Comparison of ENCODE assay signal across 8 mouse cellular contexts in genomic region chr19:8723574-8724346, GRCm38 (mm10). TPM values are rescaled to one million over a fixed set of nuclear protein-coding genes. Genes with fewer than 3 reads are reported as not detected.
DNase-seq lines count a peak whose midpoint lies in the region; ATAC-seq lines count a peak whose summit lies in the region.

No protein-coding gene starts in this region.

- peaks cover 18% of the 10 kb centered on the region for H3K4me1 ChIP-seq in lung, embryonic 16.5 days (replicated peaks; ENCODE audit: control insufficient read depth, insufficient read depth, low read length)
- H3K4me1 ChIP-seq in heart, embryonic 16.5 days (ENCODE audit: control insufficient read depth, insufficient read depth, low read length) = peaks cover 23% of the 10 kb centered on the region
- peaks cover 31% of the 10 kb centered on the region for H3K4me1 ChIP-seq in liver, embryonic 16.5 days (ENCODE audit: control insufficient read depth, low read depth, low read length)

- H3K27ac ChIP-seq in lung, embryonic 16.5 days (ENCODE audit: low read length) = peak overlapping the region; percentile 90
- peak overlapping the region; percentile 90 for H3K27ac ChIP-seq in heart, embryonic 16.5 days (ENCODE audit: low read length)
- H3K27ac ChIP-seq in liver, embryonic 16.5 days (ENCODE audit: low read length) = peak overlapping the region; percentile 100

- peaks cover 24% of the 10 kb centered on the region for H3K36me3 ChIP-seq in lung, embryonic 16.5 days (ENCODE audit: control insufficient read depth, insufficient read depth, low read length)
- peaks cover 27% of the 10 kb centered on the region for H3K36me3 ChIP-seq in heart, embryonic 16.5 days (ENCODE audit: control insufficient read depth, insufficient read depth)
- peaks cover 30% of the 10 kb centered on the region for H3K36me3 ChIP-seq in liver, embryonic 16.5 days (ENCODE audit: control insufficient read depth, insufficient read depth)

- H3K9ac ChIP-seq in lung, embryonic 16.5 days (ENCODE audit: low read length) = peak overlapping the region; percentile 98
- H3K9ac ChIP-seq in heart, embryonic 16.5 days (ENCODE audit: low read length) = peak overlapping the region; percentile 87
- H3K9ac ChIP-seq in liver, embryonic 16.5 days (ENCODE audit: low read depth, low read length) = peak overlapping the region; percentile 72

- H3K9me3 ChIP-seq in lung, embryonic 16.5 days (ENCODE audit: control insufficient read depth, low read length) = no peaks in the 10 kb centered on the region
- no peaks in the 10 kb centered on the region for H3K9me3 ChIP-seq in heart, embryonic 16.5 days (replicated peaks; ENCODE audit: control insufficient read depth, low read length)
- H3K9me3 ChIP-seq in liver, embryonic 16.5 days (replicated peaks; ENCODE audit: control insufficient read depth, low read length) = no peaks in the 10 kb centered on the region

- WGBS in lung, embryonic 16.5 days = under 1% methylated on average over 20 of the region's 20 CpGs
- WGBS in heart, embryonic 16.5 days = 0% methylated on average over 20 of the region's 20 CpGs
- under 1% methylated on average over 20 of the region's 20 CpGs for WGBS in liver, embryonic 16.5 days (ENCODE audit: insufficient replicate concordance)

- ATAC-seq in lung, embryonic 16.5 days (ENCODE audit: low read depth) = no peak
- ATAC-seq in heart, embryonic 16.5 days (replicated peaks; ENCODE audit: extremely low read depth, insufficient read depth, low FRiP score) = no peak
- ATAC-seq in liver, embryonic 16.5 days (ENCODE audit: low read depth) = no peak

- DNase-seq in lung, adult 18-20 months = no peak
- DNase-seq in embryo, embryonic 10.5 days (ENCODE audit: low spot score) = peak; percentile 59
- DNase-seq in urinary bladder, adult 18-20 months (ENCODE audit: low spot score in 2 of 2) = no peak
- DNase-seq in right cerebral cortex, adult 18-20 months = no peak
- DNase-seq in yolk sac, embryonic 10.5 days (ENCODE audit: low spot score) = no peak

- H3K4me2 ChIP-seq in lung, embryonic 16.5 days (ENCODE audit: low read depth, low read length) = peak overlapping the region; percentile 81
- H3K4me2 ChIP-seq in heart, embryonic 16.5 days (ENCODE audit: low read depth, low read length) = peak overlapping the region; percentile 80
- H3K4me2 ChIP-seq in liver, embryonic 16.5 days (ENCODE audit: low read depth, low read length) = peak overlapping the region; percentile 86

- H3K4me3 ChIP-seq in lung, embryonic 16.5 days (ENCODE audit: low read length) = peak overlapping the region; percentile 95
- H3K4me3 ChIP-seq in heart, embryonic 16.5 days (ENCODE audit: low read length) = peak overlapping the region; percentile 76
- peak overlapping the region; percentile 70 for H3K4me3 ChIP-seq in liver, embryonic 16.5 days (ENCODE audit: low read depth, low read length)

- H3K27me3 ChIP-seq in lung, embryonic 16.5 days (ENCODE audit: control insufficient read depth, insufficient read depth, low read depth, low read length) = no peaks in the 10 kb centered on the region
- H3K27me3 ChIP-seq in heart, embryonic 16.5 days (ENCODE audit: control insufficient read depth, insufficient read depth, low read length) = no peaks in the 10 kb centered on the region
- H3K27me3 ChIP-seq in liver, embryonic 16.5 days (ENCODE audit: control insufficient read depth, insufficient read depth, low read depth, low read length) = no peaks in the 10 kb centered on the region

RNA-seq across cellular contexts. Expression of gene Slc3a2, which starts 0.6 kb away (rescaled TPM):
- 77.0 and 78.8 TPM in 2 replicates for polyA plus RNA-seq in lung, embryonic 16.5 days (2015; fragmentation: Nextera tagmentation; extraction: Ambion mirVana)
- 66.4 and 68.8 TPM in 2 replicates for polyA plus RNA-seq in heart, embryonic 16.5 days (2015; fragmentation: Nextera tagmentation; extraction: Ambion mirVana)
- polyA plus RNA-seq in liver, embryonic 16.5 days (2015; fragmentation: Nextera tagmentation; extraction: Ambion mirVana) = 133 and 137 TPM in 2 replicates

RNA-seq across cellular contexts. Expression of gene Wdr74, which starts 11.9 kb away (rescaled TPM):
- 75.5 and 78.9 TPM in 2 replicates for polyA plus RNA-seq in lung, embryonic 16.5 days (2015; fragmentation: Nextera tagmentation; extraction: Ambion mirVana)
- 53.5 and 54.9 TPM in 2 replicates for polyA plus RNA-seq in heart, embryonic 16.5 days (2015; fragmentation: Nextera tagmentation; extraction: Ambion mirVana)
- polyA plus RNA-seq in liver, embryonic 16.5 days (2015; fragmentation: Nextera tagmentation; extraction: Ambion mirVana) = 40.0 and 48.3 TPM in 2 replicates

RNA-seq across cellular contexts. Expression of gene 1700092M07Rik, which starts 16.8 kb away (rescaled TPM):
- 0.83 and 2.7 TPM in 2 replicates for polyA plus RNA-seq in lung, embryonic 16.5 days (2015; fragmentation: Nextera tagmentation; extraction: Ambion mirVana)
- polyA plus RNA-seq in heart, embryonic 16.5 days (2015; fragmentation: Nextera tagmentation; extraction: Ambion mirVana) = 0.63 and 0.74 TPM in 2 replicates
- 0.45 and 0.63 TPM in 2 replicates for polyA plus RNA-seq in liver, embryonic 16.5 days (2015; fragmentation: Nextera tagmentation; extraction: Ambion mirVana)

RNA-seq across cellular contexts. Expression of gene Stx5a, which starts 17.5 kb away (rescaled TPM):
- 162 and 174 TPM in 2 replicates for polyA plus RNA-seq in lung, embryonic 16.5 days (2015; fragmentation: Nextera tagmentation; extraction: Ambion mirVana)
- polyA plus RNA-seq in heart, embryonic 16.5 days (2015; fragmentation: Nextera tagmentation; extraction: Ambion mirVana) = 91.5 and 91.7 TPM in 2 replicates
- polyA plus RNA-seq in liver, embryonic 16.5 days (2015; fragmentation: Nextera tagmentation; extraction: Ambion mirVana) = 57.8 and 59.8 TPM in 2 replicates

RNA-seq across cellular contexts. Expression of gene Nxf1, which starts 33.1 kb away (rescaled TPM):
- polyA plus RNA-seq in lung, embryonic 16.5 days (2015; fragmentation: Nextera tagmentation; extraction: Ambion mirVana) = 186 and 190 TPM in 2 replicates
- polyA plus RNA-seq in heart, embryonic 16.5 days (2015; fragmentation: Nextera tagmentation; extraction: Ambion mirVana) = 134 and 145 TPM in 2 replicates
- 77.8 and 87.7 TPM in 2 replicates for polyA plus RNA-seq in liver, embryonic 16.5 days (2015; fragmentation: Nextera tagmentation; extraction: Ambion mirVana)
